Mouse (Mus musculus): ENCODE measurements around the gene Morn5.

The Morn5 gene

DNA sequence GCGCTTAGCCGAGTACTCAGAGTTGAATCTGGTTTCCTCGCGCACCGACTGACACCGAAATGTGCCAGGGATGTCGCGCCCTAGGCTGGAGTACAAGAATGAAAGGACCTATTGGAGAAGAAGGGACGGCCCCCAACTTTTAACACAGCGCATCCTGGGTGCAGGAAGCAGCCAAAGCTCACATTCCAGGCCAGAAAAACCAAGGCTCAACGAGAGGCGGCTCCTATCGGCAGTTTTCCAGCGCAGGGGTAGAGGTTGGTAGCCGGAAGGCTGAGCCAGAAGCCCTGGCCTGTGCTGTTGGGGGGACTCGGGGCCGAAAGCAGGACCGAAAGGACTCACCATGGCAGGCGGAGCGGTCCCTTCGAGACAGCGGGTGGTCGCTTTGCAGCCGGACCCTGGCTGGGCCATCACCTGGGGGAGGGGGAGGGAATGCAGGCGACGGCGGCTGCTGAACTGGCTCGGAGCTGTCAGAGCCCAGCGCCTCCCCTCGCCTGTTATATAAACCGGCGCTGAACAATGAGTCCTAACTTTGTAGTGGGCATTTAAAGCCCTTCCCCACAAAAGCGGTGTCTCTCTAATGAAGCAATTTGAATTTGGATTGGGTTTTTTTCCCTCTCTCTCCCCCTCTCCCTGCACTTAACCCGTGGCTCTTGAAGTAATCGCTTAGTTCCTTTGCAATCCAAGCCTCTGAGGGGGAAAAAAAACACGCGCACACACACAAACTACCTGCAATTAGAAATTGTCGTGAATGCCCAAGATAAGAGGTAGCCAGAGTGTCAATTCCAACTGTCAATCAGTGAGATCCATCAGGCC is 54.5 kb downstream of the Morn5 start:
- DNase-seq (ENCODE audit: low read depth, low spot score), result no peak

DNA sequence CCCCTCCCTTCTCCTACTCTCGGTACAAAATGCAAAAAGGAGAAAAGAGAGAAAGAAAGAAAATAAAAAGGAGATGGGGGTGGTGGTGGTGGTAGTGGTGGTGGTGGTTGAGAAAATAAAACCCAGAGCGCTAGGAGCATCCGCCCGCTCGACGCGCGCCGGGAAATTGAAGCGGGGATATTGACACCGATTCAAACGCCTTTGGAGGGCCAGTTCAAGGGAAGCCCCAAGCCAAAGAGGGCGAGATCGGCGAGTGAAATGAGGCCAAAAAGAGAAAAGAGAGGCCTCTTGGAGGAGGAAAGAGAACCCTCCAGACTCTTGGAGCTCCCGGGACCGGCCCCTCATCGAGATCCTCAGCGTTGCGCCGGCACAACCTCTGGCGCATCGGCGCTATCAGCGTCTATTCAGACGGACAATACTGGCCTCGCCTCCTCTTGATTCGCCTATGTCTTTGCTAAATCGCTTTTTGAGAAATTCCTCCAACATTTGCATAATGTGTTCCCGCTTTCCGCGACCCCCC is 55.2 kb downstream of the Morn5 start:
- no peak for DNase-seq (ENCODE audit: low read depth, low spot score)

DNA sequence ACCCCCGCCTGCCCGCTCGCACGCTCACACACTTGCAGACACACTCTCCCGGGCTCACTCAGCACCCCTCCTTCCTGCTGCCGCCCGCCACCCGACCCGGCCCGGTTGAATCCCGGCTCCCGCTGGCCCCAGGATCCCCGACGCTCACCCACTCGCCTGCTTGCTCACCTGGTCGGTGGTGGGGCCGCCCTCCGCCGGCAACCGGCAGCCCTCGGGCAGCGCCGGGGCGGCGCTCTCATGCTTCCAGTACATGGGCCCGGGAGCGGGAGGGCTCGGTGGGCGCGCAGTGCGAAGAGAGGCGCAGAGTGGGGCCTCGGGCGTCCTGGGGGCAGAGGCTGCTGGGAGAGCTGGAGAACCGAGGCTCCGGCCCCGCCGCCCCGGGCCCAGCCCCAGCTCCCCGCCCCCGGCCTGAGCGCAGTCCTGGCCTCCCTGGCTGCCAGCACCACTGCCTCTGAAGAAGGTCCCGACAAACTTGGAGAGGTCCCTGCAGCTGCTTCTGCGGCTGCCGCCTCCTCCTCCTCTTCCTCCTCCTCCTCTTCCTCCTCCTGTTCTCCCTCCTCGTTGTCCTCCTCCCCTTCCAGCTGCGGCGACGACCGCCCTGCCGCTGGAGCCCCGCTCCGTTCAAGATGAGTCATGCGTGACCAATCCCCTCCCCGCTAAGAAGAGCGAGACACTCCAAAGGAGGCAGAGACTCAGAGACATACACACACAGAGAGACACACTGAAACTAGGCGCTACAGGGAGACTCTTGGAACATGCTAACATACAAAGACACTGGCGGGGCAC is 55.9 kb downstream of the Morn5 start, which contains the start of gene Lhx6:
TSS of gene Lhx6 (minus strand) at position 453 of the 786 bp plus-strand sequence.
- DNase-seq (ENCODE audit: low read depth, low spot score), result no peak

DNA sequence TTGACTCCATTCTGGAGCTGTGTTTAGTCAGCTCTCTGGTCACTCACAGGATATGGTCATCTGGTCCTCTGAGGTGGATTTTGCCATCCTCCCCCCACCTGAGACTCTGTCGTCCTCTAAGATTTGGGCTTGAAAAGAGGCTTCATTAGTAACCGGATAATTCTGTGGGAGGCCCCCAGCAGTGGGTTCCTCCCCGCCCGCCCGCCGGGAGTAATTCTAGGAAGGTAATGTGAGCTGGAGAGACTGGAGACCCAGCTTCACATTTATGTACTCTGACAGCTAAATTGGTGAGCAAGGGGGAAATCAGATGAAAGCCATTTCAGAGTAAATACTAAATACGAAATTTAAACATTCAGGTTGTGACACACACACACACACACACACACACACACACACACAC is 59.4 kb downstream of the Morn5 start:
- no peak for DNase-seq (ENCODE audit: low read depth, low spot score)

DNA sequence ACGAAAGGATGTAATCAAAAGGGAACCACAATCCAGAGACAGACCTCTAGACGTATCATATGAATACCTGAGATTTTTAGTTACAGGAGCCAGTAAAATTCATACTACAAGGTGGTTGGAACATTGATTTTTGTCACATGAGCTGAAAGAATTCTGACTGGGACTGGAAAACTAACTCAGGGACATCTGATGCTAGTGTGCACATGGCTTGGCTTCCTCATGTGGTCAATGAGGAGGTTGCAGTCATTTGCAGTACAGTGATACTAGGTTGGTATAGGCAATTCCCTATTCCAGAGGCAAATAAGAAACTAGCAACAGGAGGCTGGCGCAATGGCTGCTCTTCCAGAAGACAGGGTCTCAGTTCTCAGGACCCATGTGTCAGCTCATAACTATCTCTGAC is 63.4 kb downstream of the Morn5 start:
- DNase-seq (ENCODE audit: low read depth, low spot score), result no peak

DNA sequence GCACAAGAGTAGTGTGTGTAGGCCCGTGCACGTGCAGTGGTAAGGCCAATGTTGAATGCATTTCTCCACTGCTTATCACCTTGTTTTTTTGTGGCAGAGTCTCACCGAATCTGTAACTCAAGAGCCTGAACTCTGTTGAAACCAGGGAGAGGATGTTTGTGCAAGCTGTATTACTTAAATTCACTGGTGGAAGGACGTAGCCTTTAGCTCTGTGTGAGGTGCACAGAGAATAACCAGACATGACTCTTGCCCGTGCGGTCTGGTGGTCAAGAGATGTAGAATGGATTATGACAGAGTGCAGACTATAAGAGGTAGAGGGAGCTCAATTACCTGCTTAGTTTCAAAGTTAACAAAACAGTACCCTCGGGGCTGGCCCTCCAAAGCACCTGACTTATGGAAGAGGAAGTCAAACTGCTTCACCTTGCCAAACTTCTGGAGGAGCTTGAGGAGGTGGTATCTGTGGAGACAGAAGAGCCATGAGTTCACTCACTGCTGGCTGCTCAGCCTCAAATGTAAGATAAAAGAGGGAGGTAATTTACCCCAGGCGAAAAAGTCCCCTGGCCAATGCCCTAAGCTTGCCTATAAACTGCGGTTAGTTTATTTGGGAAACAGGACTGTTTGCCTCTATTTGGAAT is 77.7 kb downstream of the Morn5 start:
- DNase-seq (ENCODE audit: low read depth, low spot score), result no peak

DNA sequence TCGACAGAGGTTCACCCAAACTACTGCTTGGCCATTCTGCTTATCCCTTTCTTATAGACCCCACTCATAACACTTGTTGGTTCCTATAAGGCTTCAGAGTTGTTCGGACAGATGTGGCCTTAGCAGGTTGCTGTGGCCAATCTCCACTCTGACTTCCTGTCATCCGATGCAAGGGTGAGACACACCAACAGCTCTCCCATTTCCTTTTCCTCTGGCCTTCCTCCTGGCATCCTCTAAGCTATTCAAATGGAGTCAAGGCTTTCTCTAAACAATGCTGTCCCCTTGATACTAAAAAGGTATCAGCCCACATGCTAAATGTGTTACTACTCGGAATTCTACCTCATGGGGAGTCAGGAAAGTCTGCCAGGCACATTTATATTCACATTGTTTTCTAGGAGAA is 78.7 kb downstream of the Morn5 start:
- no peak for DNase-seq (ENCODE audit: low read depth, low spot score)

DNA sequence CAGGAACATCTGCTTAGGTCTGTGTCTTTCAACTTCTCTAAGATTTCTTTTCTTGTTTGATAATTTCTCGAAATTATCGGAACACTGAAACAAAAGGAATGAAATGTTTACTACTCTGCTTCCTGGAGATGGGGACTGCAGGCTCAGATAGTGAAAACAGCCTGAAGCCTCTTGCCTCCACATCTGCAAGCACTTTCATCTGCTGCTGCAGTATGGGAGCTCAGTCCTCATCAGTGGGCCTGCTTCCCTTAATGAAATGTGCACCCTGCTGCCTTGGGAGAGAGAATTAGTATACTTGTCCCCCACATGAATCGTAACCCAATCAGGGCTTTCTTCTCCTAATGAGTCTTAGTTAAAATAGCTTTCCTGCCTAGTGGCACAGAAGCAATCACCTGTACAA is 79.8 kb downstream of the Morn5 start:
- DNase-seq (ENCODE audit: low read depth, low spot score), result no peak
